Mouse (Mus musculus) C2C12 (cell line): ENCODE measurements around the gene Acot12. TPM values are rescaled to one million over a fixed set of nuclear protein-coding genes. Genes with fewer than 3 reads are reported as not detected.

Experiments
- H3K27me3 ChIP-seq: one replicate; pipeline ENCODE4 v1.6.1; 2011; ENCODE audit not compliant: control insufficient read depth, insufficient read depth, insufficient read length
- H3K36me3 ChIP-seq: one replicate; pipeline ENCODE4 v1.6.1; 2011; ENCODE audit not compliant: control insufficient read depth, insufficient read depth
- H3K4me3 ChIP-seq: one replicate; pipeline ENCODE4 v1.5.1; 2011; ENCODE audit warnings: mild to moderate bottlenecking, control low read depth; ENCODE audit not compliant: poor library complexity, insufficient read depth, severe bottlenecking
- H3K79me2 ChIP-seq: one replicate; pipeline ENCODE4 v1.6.1; 2011; ENCODE audit not compliant: control insufficient read depth, insufficient read depth
- H3K79me3 ChIP-seq: one replicate; pipeline ENCODE4 v1.6.1; 2011; ENCODE audit warnings: low read depth, control low read depth
- H3ac ChIP-seq: one replicate; pipeline ENCODE3; 2011; ENCODE audit warnings: low read depth; ENCODE audit not compliant: control insufficient read depth, insufficient read length
- CEBPB ChIP-seq: IDR thresholded peaks from one replicate; pipeline ENCODE4 v1.6.1; 2011; ENCODE audit warnings: low read depth, mild to moderate bottlenecking, control low read depth, moderate library complexity
- CTCF ChIP-seq: IDR thresholded peaks from one replicate; pipeline ENCODE4 v1.5.1; 2011; ENCODE audit not compliant: control insufficient read depth, insufficient read depth, insufficient read length
- FOSL1 ChIP-seq: IDR thresholded peaks from one replicate; pipeline ENCODE4 v1.8.0; 2011; ENCODE audit warnings: mild to moderate bottlenecking, low read length; ENCODE audit not compliant: poor library complexity, insufficient read depth, severe bottlenecking
- MAX ChIP-seq: IDR thresholded peaks from one replicate; pipeline ENCODE4 v1.6.1; 2011; ENCODE audit warnings: mild to moderate bottlenecking, control low read depth
- MYOD1 ChIP-seq: IDR thresholded peaks from one replicate; pipeline ENCODE4 v1.6.1; 2011; ENCODE audit warnings: low read depth; ENCODE audit not compliant: control insufficient read depth, insufficient read length
- MYOG ChIP-seq: IDR thresholded peaks from one replicate; pipeline ENCODE4 v1.6.1; 2011; ENCODE audit not compliant: control insufficient read depth, insufficient read length; ENCODE audit errors: extremely low read depth
- USF1 ChIP-seq: IDR thresholded peaks from one replicate; pipeline ENCODE4 v1.6.1; 2011; ENCODE audit warnings: low read depth, mild to moderate bottlenecking, control low read depth, moderate library complexity
- long read RNA-seq, 2 experiments: library from polyadenylated mRNA; unstranded; transcript quantifications; one replicate each; pipeline ENCODE4 v2.0.0; 2019 to 2020
- polyA plus RNA-seq: library from polyadenylated mRNA; unstranded; fragments of >200 nt; fragmentation: generic; extraction: Trizol; gene quantifications from one replicate; pipeline ENCODE4 v1.2.1, GENCODE M21; 2012; ENCODE audit warnings: missing spikeins

Acot12 gene
- polyA plus RNA-seq = 0.05 TPM
- long read RNA-seq, experiment 1 = 0 reads
- long read RNA-seq, experiment 2 = 0 reads

DNA sequence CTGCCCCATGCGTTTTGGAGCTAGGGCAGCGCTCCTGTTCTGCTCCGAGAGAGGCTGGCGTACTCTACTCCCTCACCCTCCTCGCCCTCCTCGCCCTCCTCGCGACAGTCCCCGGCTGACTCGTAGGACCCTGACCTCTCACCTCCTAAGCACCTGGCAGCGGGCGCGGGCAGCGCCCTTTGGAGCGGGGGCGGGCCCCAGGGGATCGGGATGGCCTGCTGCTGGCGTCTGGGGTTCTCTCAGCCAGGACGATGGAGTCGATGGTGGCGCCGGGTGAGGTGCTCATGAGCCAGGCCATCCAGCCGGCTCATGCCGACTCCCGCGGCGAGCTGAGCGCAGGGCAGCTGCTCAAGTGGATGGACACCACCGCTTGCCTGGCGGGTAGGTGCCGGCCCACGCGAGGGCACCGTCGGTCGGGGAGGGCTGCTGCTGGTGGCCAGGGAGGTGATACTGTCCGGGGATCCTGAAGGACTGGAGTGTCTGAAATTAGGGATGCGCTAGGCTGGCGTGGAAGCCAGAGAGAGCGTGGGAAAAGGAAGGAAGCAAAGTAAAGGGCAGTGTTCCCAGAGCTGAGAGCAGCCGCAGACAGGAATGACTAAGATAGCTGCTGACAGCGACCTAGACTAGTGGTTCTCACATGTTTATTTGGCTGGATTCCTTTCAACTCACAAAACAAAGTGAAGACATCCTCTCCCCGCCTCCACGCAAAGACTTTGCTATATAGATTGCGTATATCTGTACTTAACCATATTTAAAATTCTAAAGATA, at the start of gene Acot12:
Gene Acot12 (plus strand): TSS at position 233 of the 768 bp plus-strand sequence.
- H3K79me3 ChIP-seq = no peaks in the 10 kb centered on the region
- H3K4me3 ChIP-seq = no peak within 1 kb of the TSS
- H3K27me3 ChIP-seq = no peaks in the 10 kb centered on the region
- TF ChIP-seq FOSL1 = no peak
- TF ChIP-seq CEBPB = no peak
- no peak for TF ChIP-seq USF1
- no peak for TF ChIP-seq MYOG
- no peak for TF ChIP-seq MYOD1
- TF ChIP-seq MAX = no peak
- TF ChIP-seq CTCF = no peak
- H3ac ChIP-seq = peak within 1 kb of the TSS; percentile 49
- no peaks in the 10 kb centered on the region for H3K36me3 ChIP-seq
- no peaks in the 10 kb centered on the region for H3K79me2 ChIP-seq

DNA sequence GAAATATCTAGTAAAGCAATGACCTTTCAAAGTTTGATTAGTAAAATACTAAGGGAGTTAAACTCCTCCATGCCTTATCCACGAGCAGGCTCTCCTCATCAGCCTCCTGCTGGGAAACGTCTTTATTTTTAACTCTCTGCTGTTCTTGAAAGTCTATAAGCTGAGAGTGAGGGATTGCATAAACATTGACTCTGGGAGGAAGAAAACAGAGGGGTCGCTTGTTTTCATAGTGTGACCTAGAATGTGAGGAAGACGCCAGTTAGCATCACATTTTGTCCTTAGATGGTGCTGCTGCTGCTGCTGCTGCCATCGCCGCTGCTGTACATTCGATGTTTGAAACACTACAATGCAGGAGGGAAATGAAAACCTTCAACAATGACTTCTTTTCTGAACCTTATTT, 47.7 kb upstream of the Acot12 start:
- H3K27me3 ChIP-seq = no peaks in the 10 kb centered on the region
- H3K79me3 ChIP-seq = no peaks in the 10 kb centered on the region
- H3K79me2 ChIP-seq = no peaks in the 10 kb centered on the region
- H3K4me3 ChIP-seq = no peak overlapping the region
- TF ChIP-seq FOSL1 = no peak
- no peak for TF ChIP-seq MYOG
- no peak for TF ChIP-seq USF1
- TF ChIP-seq CEBPB = no peak
- no peak for TF ChIP-seq MAX
- no peak overlapping the region for H3ac ChIP-seq
- H3K36me3 ChIP-seq = no peaks in the 10 kb centered on the region

DNA sequence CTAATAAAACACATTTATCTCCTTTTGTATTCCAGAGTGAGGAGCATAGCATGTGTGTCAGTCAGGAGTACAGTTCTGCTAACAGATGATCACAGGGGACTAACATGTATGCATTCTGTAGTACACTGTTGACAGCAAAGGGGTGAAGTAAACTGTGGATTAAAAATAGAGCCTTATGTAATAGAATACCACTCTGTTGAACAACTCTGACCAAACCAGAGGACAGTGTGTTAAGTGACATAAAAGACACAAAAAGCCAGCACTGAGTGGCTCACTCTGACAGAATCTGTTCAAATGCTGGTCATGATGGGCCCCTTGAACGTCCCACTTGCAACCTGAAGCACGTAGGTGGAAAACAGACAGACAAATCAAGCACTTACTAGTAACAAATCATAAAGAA, 45.9 kb upstream of the Acot12 start:
- H3K79me2 ChIP-seq = no peaks in the 10 kb centered on the region
- no peak overlapping the region for H3ac ChIP-seq
- no peak overlapping the region for H3K4me3 ChIP-seq
- H3K36me3 ChIP-seq = no peaks in the 10 kb centered on the region
- no peaks in the 10 kb centered on the region for H3K79me3 ChIP-seq
- no peak for TF ChIP-seq MYOG
- no peak for TF ChIP-seq MYOD1
- TF ChIP-seq CTCF = no peak
- no peaks in the 10 kb centered on the region for H3K27me3 ChIP-seq

DNA sequence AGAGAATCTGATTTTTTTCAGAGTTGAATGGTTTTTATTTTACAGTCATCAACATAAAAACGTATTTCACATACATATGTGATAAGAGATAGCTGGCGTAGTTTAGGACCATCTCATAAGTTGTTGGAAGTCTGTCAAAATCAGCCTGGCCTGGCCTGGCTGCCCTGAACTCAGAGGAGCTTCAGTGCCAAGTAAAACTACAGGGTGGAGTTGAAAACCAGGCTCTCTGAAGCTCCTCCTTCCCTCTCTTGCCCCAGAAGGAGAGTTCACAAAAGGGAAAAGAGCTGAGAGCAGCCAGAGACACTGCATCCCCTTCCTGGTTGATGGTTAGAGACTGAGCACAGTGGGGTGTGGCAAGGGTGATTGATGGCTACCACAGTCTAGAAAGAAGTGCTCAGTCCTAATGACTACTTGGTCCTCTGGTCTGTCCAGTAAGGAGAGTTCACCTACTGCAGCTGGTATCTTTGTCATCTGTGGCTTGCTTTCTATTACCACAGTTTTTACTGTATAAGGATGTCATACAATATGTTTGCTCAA, 45.1 kb upstream of the Acot12 start:
- H3ac ChIP-seq = no peak overlapping the region
- no peaks in the 10 kb centered on the region for H3K27me3 ChIP-seq
- TF ChIP-seq MAX = no peak
- TF ChIP-seq FOSL1 = no peak
- no peak for TF ChIP-seq CEBPB
- TF ChIP-seq USF1 = no peak
- no peak for TF ChIP-seq CTCF
- no peak for TF ChIP-seq MYOD1
- TF ChIP-seq MYOG = no peak
- no peaks in the 10 kb centered on the region for H3K79me2 ChIP-seq
- no peaks in the 10 kb centered on the region for H3K79me3 ChIP-seq
- no peaks in the 10 kb centered on the region for H3K36me3 ChIP-seq
- no peak overlapping the region for H3K4me3 ChIP-seq

DNA sequence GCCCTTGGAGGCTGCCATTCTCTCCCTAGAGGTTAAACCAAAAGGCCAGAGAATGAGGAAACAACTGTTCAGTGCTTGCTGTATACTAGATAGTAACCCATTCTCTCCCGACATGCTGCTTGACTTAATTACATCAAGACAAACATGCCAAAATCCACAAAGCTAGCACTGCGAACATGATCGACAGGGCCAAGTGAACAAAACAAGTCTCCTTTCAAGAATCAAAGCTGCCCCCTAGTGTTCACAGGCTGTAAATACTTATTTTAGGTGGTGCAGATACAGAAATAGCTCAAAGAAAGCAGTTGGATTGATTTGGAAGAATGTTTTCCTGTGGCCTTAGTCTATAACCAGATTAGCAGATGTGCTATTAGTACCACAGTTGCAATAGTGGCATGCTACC, 44.3 kb upstream of the Acot12 start:
- H3K79me3 ChIP-seq = no peaks in the 10 kb centered on the region
- peak; percentile 87 for TF ChIP-seq MYOD1
- no peak for TF ChIP-seq USF1
- TF ChIP-seq CTCF = no peak
- no peak for TF ChIP-seq CEBPB
- no peak for TF ChIP-seq MAX
- no peak overlapping the region for H3K4me3 ChIP-seq
- H3K27me3 ChIP-seq = no peaks in the 10 kb centered on the region
- H3K36me3 ChIP-seq = no peaks in the 10 kb centered on the region
- H3ac ChIP-seq = no peak overlapping the region
- H3K79me2 ChIP-seq = no peaks in the 10 kb centered on the region

DNA sequence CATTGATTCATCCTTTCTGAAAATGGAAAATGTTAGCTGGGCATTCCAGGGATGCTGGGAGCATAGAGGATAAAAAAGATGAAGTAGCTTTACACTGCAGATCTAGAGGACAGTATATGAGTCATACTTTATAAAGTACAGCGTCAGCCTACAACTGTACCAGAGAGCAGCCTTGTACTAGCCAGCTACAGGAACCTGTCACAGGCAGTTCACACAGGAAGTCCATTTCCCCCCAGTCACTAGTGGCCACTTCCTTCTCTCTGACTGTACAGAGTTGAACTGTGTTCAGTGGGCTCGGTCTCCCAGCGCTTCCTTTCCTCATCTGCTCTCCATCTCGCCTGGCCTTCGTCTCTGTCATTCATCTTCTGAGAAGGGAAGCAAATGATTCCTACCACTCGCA, 39.0 kb upstream of the Acot12 start:
- Histone ChIP-seq H3K79me2 (no peaks in the 10 kb centered on the region), H3K79me3 (no peaks in the 10 kb centered on the region), H3ac (no peak overlapping the region), H3K4me3 (no peak overlapping the region), H3K27me3 (no peaks in the 10 kb centered on the region), H3K36me3 (no peaks in the 10 kb centered on the region)
- TF ChIP-seq CEBPB = no peak
- no peak for TF ChIP-seq CTCF
- TF ChIP-seq MYOG = no peak
- no peak for TF ChIP-seq USF1
- TF ChIP-seq MAX = no peak
- no peak for TF ChIP-seq FOSL1
- TF ChIP-seq MYOD1 = no peak
